Mouse (Mus musculus): ENCODE measurements around the gene 4930558C23Rik.

DNA sequence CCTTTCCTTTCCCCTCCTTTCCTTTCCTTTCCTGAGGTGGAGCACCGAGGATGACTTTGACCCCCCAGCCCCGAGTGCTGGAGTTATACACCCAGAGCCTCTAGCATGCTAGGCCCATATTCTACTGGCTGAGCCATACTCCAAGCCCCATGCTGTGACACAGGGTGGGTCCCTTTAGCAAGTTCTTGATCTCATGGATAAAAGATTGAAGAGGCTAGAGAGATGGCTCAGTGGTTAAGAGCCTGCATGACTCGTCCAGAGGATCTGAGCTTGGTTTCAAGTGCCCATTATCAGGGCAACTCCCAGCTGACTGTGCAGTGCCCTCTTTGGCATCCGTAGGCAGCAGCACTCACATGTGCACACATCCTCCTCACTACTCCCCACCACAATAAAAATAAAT lies 42.7 kb upstream of the 4930558C23Rik start:
- no peak for TF ChIP-seq POLR2A (IDR thresholded peaks at IDR 0.05; ENCODE audit: insufficient read depth, low read length)
- TF ChIP-seq CTCF (IDR thresholded peaks at IDR 0.05; ENCODE audit: low read depth, low read length): no peak
